Mouse (Mus musculus): ENCODE data around the gene Casp3.
"Not testable (repeated sequence)": the region's sequence is repeated elsewhere in the genome, so short reads cannot be mapped to it uniquely, and the experiment has no call there.

The Casp3 gene

GRCm38 (mm10) chr8:46616879-46617689, at the start of gene Casp3, which contains the start of gene Primpol:
Gene Casp3, plus strand, starts transcription at chr8:46617291.
Gene Primpol, minus strand, starts transcription at chr8:46617212.
- ATAC-seq (ENCODE audit: insufficient number of reproducible peaks, low FRiP score, low TSS enrichment): peak; percentile 86

- no peak for ATAC-seq (ENCODE audit: insufficient number of reproducible peaks, low FRiP score, low TSS enrichment)
Observed at GRCm38 (mm10) chr8:46567946-46568345, 49.1 kb upstream of the Casp3 start.

GRCm38 (mm10) chr8:46568942-46569341, 48.1 kb upstream of the Casp3 start:
- no peak for ATAC-seq (ENCODE audit: insufficient number of reproducible peaks, low FRiP score, low TSS enrichment)

- no peak for ATAC-seq (ENCODE audit: insufficient number of reproducible peaks, low FRiP score, low TSS enrichment)
Observed at GRCm38 (mm10) chr8:46569659-46570441, 47.2 kb upstream of the Casp3 start.

- no peak for ATAC-seq (ENCODE audit: insufficient number of reproducible peaks, low FRiP score, low TSS enrichment)
Observed at GRCm38 (mm10) chr8:46570673-46571072, 46.4 kb upstream of the Casp3 start.

GRCm38 (mm10) chr8:46573446-46573845, 43.6 kb upstream of the Casp3 start:
- no peak for ATAC-seq (ENCODE audit: insufficient number of reproducible peaks, low FRiP score, low TSS enrichment)

GRCm38 (mm10) chr8:46573964-46574363, 43.1 kb upstream of the Casp3 start:
- ATAC-seq (ENCODE audit: insufficient number of reproducible peaks, low FRiP score, low TSS enrichment): no peak

- ATAC-seq (ENCODE audit: insufficient number of reproducible peaks, low FRiP score, low TSS enrichment): no peak
Observed at GRCm38 (mm10) chr8:46578794-46579193, 38.3 kb upstream of the Casp3 start.

GRCm38 (mm10) chr8:46584328-46584727, 32.8 kb upstream of the Casp3 start:
- ATAC-seq (ENCODE audit: insufficient number of reproducible peaks, low FRiP score, low TSS enrichment): not testable (repeated sequence)

- ATAC-seq (ENCODE audit: insufficient number of reproducible peaks, low FRiP score, low TSS enrichment): no peak
Observed at GRCm38 (mm10) chr8:46585576-46585975, 31.5 kb upstream of the Casp3 start.

GRCm38 (mm10) chr8:46587911-46588310, 29.2 kb upstream of the Casp3 start:
- no peak for ATAC-seq (ENCODE audit: insufficient number of reproducible peaks, low FRiP score, low TSS enrichment)

- no peak for ATAC-seq (ENCODE audit: insufficient number of reproducible peaks, low FRiP score, low TSS enrichment)
Observed at GRCm38 (mm10) chr8:46588663-46589062, 28.4 kb upstream of the Casp3 start.

- ATAC-seq (ENCODE audit: insufficient number of reproducible peaks, low FRiP score, low TSS enrichment): peak; percentile 77
Observed at GRCm38 (mm10) chr8:46593067-46593466, 24.0 kb upstream of the Casp3 start.

- ATAC-seq (ENCODE audit: insufficient number of reproducible peaks, low FRiP score, low TSS enrichment): peak; percentile 69
Observed at GRCm38 (mm10) chr8:46593772-46594171, 23.3 kb upstream of the Casp3 start.

- ATAC-seq (ENCODE audit: insufficient number of reproducible peaks, low FRiP score, low TSS enrichment): no peak
Observed at GRCm38 (mm10) chr8:46595593-46595992, 21.5 kb upstream of the Casp3 start.

- ATAC-seq (ENCODE audit: insufficient number of reproducible peaks, low FRiP score, low TSS enrichment): no peak
Observed at GRCm38 (mm10) chr8:46596530-46596929, 20.6 kb upstream of the Casp3 start.

GRCm38 (mm10) chr8:46597411-46597810, 19.7 kb upstream of the Casp3 start:
- ATAC-seq (ENCODE audit: insufficient number of reproducible peaks, low FRiP score, low TSS enrichment): no peak

GRCm38 (mm10) chr8:46598114-46598513, 19.0 kb upstream of the Casp3 start:
- ATAC-seq (ENCODE audit: insufficient number of reproducible peaks, low FRiP score, low TSS enrichment): no peak

GRCm38 (mm10) chr8:46598753-46599152, 18.3 kb upstream of the Casp3 start:
- ATAC-seq (ENCODE audit: insufficient number of reproducible peaks, low FRiP score, low TSS enrichment): no peak

GRCm38 (mm10) chr8:46599314-46599904, 17.7 kb upstream of the Casp3 start:
- ATAC-seq (ENCODE audit: insufficient number of reproducible peaks, low FRiP score, low TSS enrichment): no peak

All from cerebellum, adult (tissue).